Mouse (Mus musculus) lung, adult 2 months (tissue): ENCODE results near the gene Frmd8.

ENCODE experiments used
- CTCF ChIP-seq: fragments of 200-500 bp; IDR thresholded peaks from 2 replicates; pipeline ENCODE4 v1.5.1; 2011; ENCODE audit warnings: mild to moderate bottlenecking, low read length, control low read depth; ENCODE audit not compliant: insufficient read depth
- POLR2A ChIP-seq: fragments of 200-500 bp; IDR thresholded peaks from 2 replicates; pipeline ENCODE4 v1.6.1; 2011; ENCODE audit warnings: low read depth, mild to moderate bottlenecking, control low read depth, low read length, borderline replicate concordance; ENCODE audit errors: extremely low read depth

- TF ChIP-seq CTCF (no peak), POLR2A (no peak)
Observed at GRCm38 (mm10) chr19:5889211-5889610, 14.1 kb upstream of the Frmd8 start.
